Mouse (Mus musculus) liver, embryonic 13.5 days (tissue): ENCODE data around the gene Eif4enif1. TPM values are rescaled to one million over a fixed set of nuclear protein-coding genes. Genes with fewer than 3 reads are reported as not detected.
A peak's percentile ranks its signal among the peaks of the same experiment; 100 is the strongest.
"Not testable (repeated sequence)": the region's sequence is repeated elsewhere in the genome, so short reads cannot be mapped to it uniquely, and the experiment has no call there.

Experiments
- ATAC-seq: fragments of 200-750 bp; cut with Nextera tagmentation; 2 replicates; pipeline ENCODE4 v1.8.0; 2017; ENCODE audit warnings: low read depth, mild to moderate bottlenecking, moderate number of reproducible peaks, moderate library complexity
- DNase-seq: peaks from one replicate; pipeline ENCODE4 v3.0.0; 2022
- H3K27ac ChIP-seq: fragments of 300-500 bp; sonication (generic); 2 replicates; pipeline ENCODE4 v1.5.1; 2015; ENCODE audit warnings: moderate library complexity, mild to moderate bottlenecking, inconsistent platforms
- H3K27me3 ChIP-seq: fragments of 300-500 bp; sonication (generic); 2 replicates; pipeline ENCODE4 v1.6.1; 2015; ENCODE audit warnings: mild to moderate bottlenecking, inconsistent platforms
- H3K36me3 ChIP-seq: fragments of 300-500 bp; sonication (generic); 2 replicates; pipeline ENCODE4 v1.6.1; 2015; ENCODE audit warnings: mild to moderate bottlenecking, inconsistent platforms
- H3K4me1 ChIP-seq: fragments of 300-500 bp; sonication (generic); replicated peaks from 2 replicates; pipeline ENCODE4 v1.6.1; 2015; ENCODE audit warnings: inconsistent platforms
- H3K4me2 ChIP-seq: fragments of 300-500 bp; sonication (generic); 2 replicates; pipeline ENCODE4 v1.6.1; 2015; ENCODE audit warnings: inconsistent platforms, mild to moderate bottlenecking, moderate library complexity
- H3K4me3 ChIP-seq: fragments of 300-500 bp; sonication (generic); replicated peaks from 2 replicates; pipeline ENCODE4 v1.5.1; 2015; ENCODE audit warnings: mild to moderate bottlenecking, inconsistent platforms
- H3K9ac ChIP-seq: fragments of 300-500 bp; sonication (generic); 2 replicates; pipeline ENCODE4 v1.6.1; 2015; ENCODE audit warnings: mild to moderate bottlenecking, inconsistent platforms
- H3K9me3 ChIP-seq: fragments of 300-500 bp; sonication (generic); replicated peaks from 2 replicates; pipeline ENCODE4 v1.6.1; 2016; ENCODE audit warnings: inconsistent platforms
- WGBS: fragments of 180-500 bp; shearing (Covaris S2); methylation state at CpG from one replicate; pipeline ENCODE4 v1.1.7; 2015; ENCODE audit not compliant: insufficient replicate concordance; 5-methylcytosine and 5-hydroxymethylcytosine counted together
- polyA plus RNA-seq: library from polyadenylated mRNA; unstranded; fragments of >200 nt; fragmentation: Nextera tagmentation; extraction: Ambion mirVana; gene quantifications from 2 replicates; pipeline ENCODE4 v1.2.1, GENCODE M21; 2015

Eif4enif1 gene
- 22.0 and 22.3 TPM in 2 replicates for polyA plus RNA-seq

GRCm38 (mm10) chr11:3202231-3202701, at the start of gene Eif4enif1:
Eif4enif1 (plus strand) TSS chr11:3202392.
- H3K4me3 ChIP-seq = peak within 1 kb of the TSS; percentile 60
- peaks cover 18% of the 10 kb centered on the region for H3K4me1 ChIP-seq
- peak within 1 kb of the TSS; percentile 56 for H3K4me2 ChIP-seq
- H3K9ac ChIP-seq = peak within 1 kb of the TSS; percentile 72
- no peaks in the 10 kb centered on the region for H3K27me3 ChIP-seq
- H3K36me3 ChIP-seq = peaks cover 27% of the 10 kb centered on the region
- DNase-seq (peak; percentile 84), ATAC-seq (peak; percentile 85)
- H3K27ac ChIP-seq = peak within 1 kb of the TSS; percentile 62
- no peaks in the 10 kb centered on the region for H3K9me3 ChIP-seq
- 0% methylated on average over 41 of the region's 57 CpGs for WGBS

- not testable (repeated sequence) for H3K4me1 ChIP-seq, H3K9me3 ChIP-seq, H3K4me2 ChIP-seq, H3K9ac ChIP-seq, H3K4me3 ChIP-seq, DNase-seq, H3K27ac ChIP-seq, H3K27me3 ChIP-seq
- peak; percentile 39 for ATAC-seq
- WGBS = 57% methylated on average over 1 of the region's 1 CpGs
- H3K36me3 ChIP-seq = peaks cover 12% of the 10 kb centered on the region; the same call in 1 of the 2 replicates
Measured at GRCm38 (mm10) chr11:3153666-3154397, 48.4 kb upstream of the Eif4enif1 start.

GRCm38 (mm10) chr11:3156991-3157390, 45.2 kb upstream of the Eif4enif1 start:
- not testable (repeated sequence) for DNase-seq, H3K4me1 ChIP-seq, H3K9ac ChIP-seq, H3K4me2 ChIP-seq, ATAC-seq, H3K9me3 ChIP-seq, H3K27ac ChIP-seq, H3K4me3 ChIP-seq, H3K27me3 ChIP-seq, H3K36me3 ChIP-seq
- 68% methylated on average over 2 of the region's 3 CpGs for WGBS

DNA sequence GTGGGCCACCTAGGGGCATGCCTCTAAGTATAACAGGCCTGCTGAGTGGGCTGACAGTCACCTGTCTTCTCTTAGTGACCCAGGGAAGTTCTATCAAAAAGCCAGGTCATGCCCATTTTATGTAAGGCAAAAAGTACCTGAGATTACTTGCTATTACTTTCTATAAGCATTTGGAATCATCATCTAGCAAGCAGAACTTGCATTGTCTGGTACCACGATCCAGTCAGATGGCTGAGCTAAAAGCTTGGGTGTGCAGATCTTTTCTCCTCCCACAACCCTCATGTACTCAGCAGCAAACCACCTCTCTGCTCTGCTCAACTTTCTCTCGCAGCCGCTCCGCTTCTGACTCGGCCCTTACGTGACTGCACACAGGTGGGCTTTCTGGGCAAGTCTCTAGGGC, 44.2 kb upstream of the Eif4enif1 start:
- not testable (repeated sequence) for ATAC-seq, H3K27me3 ChIP-seq, H3K9ac ChIP-seq, H3K27ac ChIP-seq, H3K4me1 ChIP-seq, H3K36me3 ChIP-seq, H3K4me2 ChIP-seq, DNase-seq, H3K4me3 ChIP-seq
- WGBS = 80% methylated on average over 6 of the region's 6 CpGs
- peaks cover 12% of the 10 kb centered on the region; the same call in 1 of the 2 replicates for H3K9me3 ChIP-seq

DNA sequence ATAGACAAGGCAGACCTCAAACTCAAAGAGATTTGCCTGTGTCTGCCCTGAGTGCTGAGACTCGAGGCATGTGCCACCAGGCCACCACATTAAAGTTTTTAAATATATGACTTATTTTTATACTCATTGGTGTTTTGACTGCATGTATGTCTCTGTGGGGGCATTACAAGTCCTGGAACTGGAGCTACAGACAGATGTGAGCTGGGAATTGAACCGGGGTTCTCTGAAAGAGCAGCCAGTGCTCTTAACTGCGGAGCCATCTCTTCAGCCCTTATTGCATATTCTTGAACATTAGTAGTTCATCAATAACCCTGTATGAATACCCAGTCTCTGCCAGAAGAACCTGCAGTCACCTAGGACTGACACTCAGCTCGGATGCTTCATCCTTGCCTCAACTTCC, 43.4 kb upstream of the Eif4enif1 start:
- H3K27ac ChIP-seq, H3K27me3 ChIP-seq, H3K4me1 ChIP-seq, ATAC-seq, H3K4me3 ChIP-seq, H3K36me3 ChIP-seq, DNase-seq, H3K9me3 ChIP-seq, H3K4me2 ChIP-seq, H3K9ac ChIP-seq: not testable (repeated sequence)
- 67% methylated on average over 4 of the region's 4 CpGs for WGBS

DNA sequence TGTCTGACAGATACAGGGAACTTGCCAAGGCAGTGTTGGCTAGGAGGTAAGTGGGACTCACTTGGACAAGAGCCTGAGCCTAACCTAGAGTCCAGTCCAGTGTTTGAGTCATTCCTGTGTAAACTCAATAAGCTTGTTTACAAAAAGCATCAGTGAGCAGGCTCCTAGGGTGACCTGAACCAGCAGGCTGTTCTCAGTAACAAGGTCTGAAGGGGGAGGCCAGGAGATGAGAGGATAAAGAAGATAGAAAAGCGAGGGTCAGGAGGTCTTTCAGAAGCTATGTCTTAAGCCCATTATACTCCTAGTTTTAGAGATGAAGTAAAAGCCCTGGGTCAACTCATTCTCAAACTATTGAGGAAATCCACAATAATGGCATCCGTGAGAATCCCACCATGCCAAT, 40.8 kb upstream of the Eif4enif1 start:
- not testable (repeated sequence) for H3K4me1 ChIP-seq, H3K27me3 ChIP-seq, H3K9me3 ChIP-seq, H3K9ac ChIP-seq, H3K36me3 ChIP-seq, H3K4me2 ChIP-seq, H3K4me3 ChIP-seq, H3K27ac ChIP-seq, ATAC-seq
- DNase-seq = peak; percentile 33
- 28% methylated on average over 1 of the region's 2 CpGs for WGBS

- H3K36me3 ChIP-seq, H3K27ac ChIP-seq, H3K9ac ChIP-seq, H3K4me2 ChIP-seq, H3K4me3 ChIP-seq, H3K9me3 ChIP-seq, H3K4me1 ChIP-seq, H3K27me3 ChIP-seq: not testable (repeated sequence)
- WGBS = 53% methylated on average over 5 of the region's 5 CpGs
- ATAC-seq (peak; percentile 37), DNase-seq (peak; percentile 34)
Measured at GRCm38 (mm10) chr11:3162236-3162897, 39.8 kb upstream of the Eif4enif1 start.

- H3K9me3 ChIP-seq, H3K9ac ChIP-seq, H3K27me3 ChIP-seq, H3K27ac ChIP-seq, H3K4me2 ChIP-seq, ATAC-seq, H3K36me3 ChIP-seq, DNase-seq, H3K4me1 ChIP-seq, H3K4me3 ChIP-seq: not testable (repeated sequence)
- WGBS = 69% methylated on average over 2 of the region's 2 CpGs
Measured at GRCm38 (mm10) chr11:3163122-3163521, 39.1 kb upstream of the Eif4enif1 start.

- H3K27me3 ChIP-seq, H3K4me1 ChIP-seq, H3K4me3 ChIP-seq, H3K9ac ChIP-seq, DNase-seq, H3K36me3 ChIP-seq, H3K4me2 ChIP-seq, H3K9me3 ChIP-seq, H3K27ac ChIP-seq, ATAC-seq: not testable (repeated sequence)
- WGBS = 57% methylated on average over 3 of the region's 3 CpGs
Measured at GRCm38 (mm10) chr11:3163661-3164060, 38.5 kb upstream of the Eif4enif1 start.

DNA sequence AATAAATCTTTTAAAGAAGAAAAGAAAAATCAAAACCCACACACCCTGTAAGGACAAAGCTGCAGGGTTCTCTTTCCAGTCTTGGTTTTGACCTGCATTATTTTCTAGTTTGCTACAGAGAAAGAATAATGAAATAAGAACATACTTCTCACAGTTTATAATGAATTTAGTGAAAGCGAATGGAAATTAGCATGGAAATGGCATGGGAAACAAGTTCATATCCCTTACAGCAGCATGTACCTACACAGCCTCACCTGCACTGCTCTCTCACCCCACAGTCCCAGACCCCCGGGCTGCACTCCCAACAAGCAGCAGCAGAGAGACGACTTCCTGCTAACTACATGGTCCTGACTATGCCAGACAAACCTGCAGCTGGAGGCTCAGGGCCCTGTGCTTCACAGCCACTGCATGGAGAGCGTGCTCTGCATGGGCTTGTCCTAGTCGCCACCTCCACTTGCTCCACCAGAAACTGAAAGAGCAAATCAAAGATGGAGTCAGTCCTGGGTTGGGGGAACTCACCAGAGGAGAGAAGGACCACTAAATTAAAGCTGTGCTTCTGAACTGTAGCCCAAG, 36.9 kb upstream of the Eif4enif1 start:
- H3K4me3 ChIP-seq, H3K9me3 ChIP-seq, H3K4me1 ChIP-seq, H3K27ac ChIP-seq, H3K36me3 ChIP-seq, H3K9ac ChIP-seq, H3K27me3 ChIP-seq, H3K4me2 ChIP-seq, DNase-seq: not testable (repeated sequence)
- 56% methylated on average over 3 of the region's 5 CpGs for WGBS
- ATAC-seq = peak; percentile 26

DNA sequence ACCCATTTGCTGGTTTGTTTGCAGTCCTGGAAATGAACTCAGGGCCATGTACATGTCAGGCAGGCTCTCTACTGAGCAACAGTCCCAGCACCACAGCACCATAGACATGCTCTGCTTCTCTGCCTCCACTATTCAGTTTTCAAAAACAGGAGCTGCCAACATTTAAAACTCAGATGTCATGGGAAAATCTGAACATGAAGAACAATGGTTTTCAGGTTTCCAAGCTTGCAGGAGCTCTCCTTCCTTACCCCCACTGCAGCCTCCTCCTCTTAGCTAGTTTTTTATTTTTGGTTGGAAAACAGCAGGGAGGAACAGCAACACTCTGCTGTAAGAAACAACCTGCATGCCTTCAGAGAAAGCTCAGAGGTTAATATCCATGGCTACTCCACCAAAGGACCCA, 35.9 kb upstream of the Eif4enif1 start:
- H3K4me3 ChIP-seq, H3K27me3 ChIP-seq, H3K4me1 ChIP-seq, H3K4me2 ChIP-seq, DNase-seq, ATAC-seq, H3K9me3 ChIP-seq, H3K9ac ChIP-seq, H3K27ac ChIP-seq, H3K36me3 ChIP-seq: not testable (repeated sequence)
